Mouse (Mus musculus) hindbrain, embryonic 12.5 days (tissue): Measurements from ENCODE around the gene Nacad. TPM values are rescaled to one million over a fixed set of nuclear protein-coding genes. Genes with fewer than 3 reads are reported as not detected.
"Not testable (repeated sequence)": the region's sequence is repeated elsewhere in the genome, so short reads cannot be mapped to it uniquely, and the experiment has no call there.

Experiments used
- ATAC-seq: fragments of 200-750 bp; cut with Nextera tagmentation; 2 replicates; pipeline ENCODE4 v1.8.0; 2017; ENCODE audit warnings: moderate TSS enrichment; ENCODE audit not compliant: low FRiP score
- H3K27ac ChIP-seq: fragments of 300-500 bp; sonication (generic); 2 replicates; pipeline ENCODE4 v1.5.1; 2016; ENCODE audit warnings: mild to moderate bottlenecking
- H3K27me3 ChIP-seq: fragments of 300-500 bp; sonication (generic); 2 replicates; pipeline ENCODE4 v1.6.1; 2016; ENCODE audit warnings: mild to moderate bottlenecking
- H3K36me3 ChIP-seq: fragments of 300-500 bp; sonication (generic); 2 replicates; pipeline ENCODE4 v1.6.1; 2016; ENCODE audit warnings: mild to moderate bottlenecking
- H3K4me1 ChIP-seq: fragments of 300-500 bp; sonication (generic); 2 replicates; pipeline ENCODE4 v1.6.1; 2016
- H3K4me2 ChIP-seq: fragments of 300-500 bp; sonication (generic); replicated peaks from 2 replicates; pipeline ENCODE4 v1.6.1; 2016; ENCODE audit warnings: mild to moderate bottlenecking
- H3K4me3 ChIP-seq: fragments of 300-500 bp; sonication (generic); 2 replicates; pipeline ENCODE4 v1.5.1; 2016; ENCODE audit warnings: mild to moderate bottlenecking
- H3K9ac ChIP-seq: fragments of 300-500 bp; sonication (generic); 2 replicates; pipeline ENCODE4 v1.6.1; 2016; ENCODE audit warnings: mild to moderate bottlenecking, moderate library complexity
- H3K9me3 ChIP-seq: fragments of 300-500 bp; sonication (generic); replicated peaks from 2 replicates; pipeline ENCODE4 v1.6.1; 2016; ENCODE audit warnings: mild to moderate bottlenecking
- WGBS: fragments of 180-500 bp; shearing (Covaris S2); methylation state at CpG from one replicate; pipeline ENCODE4 v1.1.7; 2016; 5-methylcytosine and 5-hydroxymethylcytosine counted together
- polyA plus RNA-seq: library from polyadenylated mRNA; unstranded; fragments of >200 nt; fragmentation: Nextera tagmentation; extraction: Ambion mirVana; gene quantifications from 2 replicates; pipeline ENCODE4 v1.2.1, GENCODE M21; 2016

The Nacad gene
- polyA plus RNA-seq, result 85.6 and 86.3 TPM in 2 replicates

- Histone ChIP-seq H3K4me2 (peak within 1 kb of the TSS; percentile 76), H3K9me3 (no peaks in the 10 kb centered on the region), H3K27me3 (peaks cover 7% of the 10 kb centered on the region; the same call in 1 of the 2 replicates), H3K27ac (peak within 1 kb of the TSS; percentile 97), H3K9ac (peak within 1 kb of the TSS; percentile 82), H3K4me1 (peaks cover 52% of the 10 kb centered on the region), H3K4me3 (peak within 1 kb of the TSS; percentile 59), H3K36me3 (peaks cover 25% of the 10 kb centered on the region)
- 4% methylated on average over 33 of the region's 41 CpGs for WGBS
- ATAC-seq, result peak; percentile 93
Measured at GRCm38 (mm10) chr11:6605491-6606399, at the start of gene Nacad. TSS of gene Nacad (minus strand) at chr11:6606053.

DNA sequence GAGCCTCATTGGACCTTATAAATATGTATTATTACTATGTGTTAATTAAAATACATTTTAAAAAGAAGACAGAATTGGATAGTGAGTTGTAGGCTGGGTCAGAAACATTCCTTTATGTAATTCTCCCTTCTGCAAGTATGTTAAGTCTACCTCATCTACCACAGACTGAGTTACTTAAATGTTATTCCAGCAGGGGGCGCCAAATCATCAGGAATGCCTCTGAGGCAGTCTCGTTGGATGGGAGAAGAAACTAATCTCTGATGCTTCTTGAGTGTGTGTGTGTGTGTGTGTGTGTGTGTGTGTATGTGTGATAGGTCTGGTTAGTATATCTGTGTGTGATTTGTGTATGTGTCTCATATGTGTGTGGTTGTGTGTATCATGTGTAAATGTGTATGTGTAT lies 49.0 kb upstream of the Nacad start:
- Histone ChIP-seq H3K4me1 (peaks cover 13% of the 10 kb centered on the region; the same call in 1 of the 2 replicates), H3K9me3 (no peaks in the 10 kb centered on the region), H3K9ac (no peak overlapping the region), H3K36me3 (no peaks in the 10 kb centered on the region), H3K4me2 (no peak overlapping the region), H3K27ac (no peak overlapping the region), H3K27me3 (peaks cover 10% of the 10 kb centered on the region), H3K4me3 (no peak overlapping the region)
- WGBS, result 3% methylated on average over 2 of the region's 2 CpGs
- ATAC-seq, result peak; percentile 62

DNA sequence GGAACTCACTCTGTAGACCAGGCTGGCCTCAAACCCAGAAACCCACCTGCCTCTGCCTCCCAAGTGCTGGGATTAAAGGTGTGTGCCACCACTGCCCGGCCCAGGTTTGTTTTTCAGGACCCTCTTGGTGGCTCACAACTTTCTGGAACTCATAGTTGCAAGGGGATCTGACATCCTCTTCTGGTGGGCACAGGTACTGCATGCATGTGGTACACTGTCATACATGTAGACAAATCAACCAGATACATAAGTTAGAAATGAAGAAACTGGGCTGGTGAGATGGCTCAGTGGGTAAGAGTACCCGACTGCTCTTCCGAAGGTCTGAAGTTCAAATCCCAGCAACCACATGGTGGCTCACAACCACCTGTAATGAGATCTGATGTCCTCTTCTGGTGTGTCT lies 47.1 kb upstream of the Nacad start:
- H3K9ac ChIP-seq, H3K4me3 ChIP-seq, H3K4me1 ChIP-seq, H3K36me3 ChIP-seq, H3K4me2 ChIP-seq, H3K27ac ChIP-seq, ATAC-seq, H3K27me3 ChIP-seq, H3K9me3 ChIP-seq: not testable (repeated sequence)
- 78% methylated on average over 3 of the region's 3 CpGs for WGBS

DNA sequence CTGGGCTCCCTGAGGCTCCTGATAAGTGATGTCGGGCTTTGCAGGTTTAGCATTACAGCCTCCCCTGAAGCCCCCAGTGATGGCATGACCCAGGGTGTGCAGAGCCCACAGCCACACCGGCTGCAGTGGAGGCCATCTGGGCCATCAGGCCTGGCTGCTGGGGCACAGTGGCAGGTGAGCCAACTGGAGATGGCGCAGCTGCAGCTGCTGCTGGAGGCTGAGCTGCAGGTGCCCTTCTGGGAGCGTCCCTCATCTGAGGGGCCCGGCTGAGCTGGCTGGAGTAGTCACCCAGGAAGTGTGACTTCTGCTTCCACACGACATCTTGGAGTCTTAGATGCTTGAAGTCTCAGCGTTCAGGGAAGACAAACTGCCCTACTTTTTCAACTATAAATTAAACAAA lies 44.7 kb upstream of the Nacad start:
- WGBS, result 70% methylated on average over 7 of the region's 7 CpGs
- no peaks in the 10 kb centered on the region for H3K36me3 ChIP-seq

DNA sequence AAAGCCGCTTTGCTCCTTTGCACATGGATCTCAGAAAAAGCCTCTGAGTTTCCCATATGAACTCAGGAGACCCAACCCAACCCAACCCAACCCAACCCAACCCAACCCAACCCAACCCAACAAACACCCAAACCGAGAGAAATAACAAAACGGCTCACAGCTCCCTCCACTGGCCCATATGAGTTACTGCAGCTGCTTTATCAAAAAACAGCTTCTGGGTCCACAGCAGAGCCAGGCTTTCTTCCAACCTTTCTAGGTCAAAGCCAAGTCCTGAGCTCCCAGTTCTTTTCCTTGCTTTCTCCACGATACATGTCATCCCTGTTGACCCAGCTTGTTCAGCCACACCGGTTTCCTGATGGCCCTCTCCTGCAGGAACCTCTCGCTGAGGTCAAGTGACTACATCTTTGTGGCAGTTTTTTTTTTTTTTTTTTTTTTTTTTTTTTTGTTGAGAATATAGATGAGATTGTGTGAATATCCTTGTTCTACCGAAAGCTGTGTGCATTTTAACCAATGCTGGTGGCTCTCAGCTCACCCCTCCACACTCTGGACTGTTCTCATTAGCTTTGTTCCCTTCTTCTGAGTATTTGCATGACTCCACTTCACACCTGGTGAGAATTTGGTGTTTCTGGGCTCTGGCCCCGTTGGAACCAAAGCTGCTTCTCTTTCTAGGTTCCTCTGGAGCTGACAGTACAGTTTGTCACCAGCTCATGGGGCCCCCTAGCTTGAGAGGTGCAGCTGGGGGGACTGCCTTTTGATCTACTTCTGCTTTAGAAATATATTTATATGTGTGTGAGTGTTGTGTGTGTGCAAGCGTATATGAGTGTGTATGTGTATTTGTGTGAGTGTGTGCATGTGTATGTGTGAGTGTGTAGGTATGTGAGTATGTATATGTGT lies 42.2 kb upstream of the Nacad start:
- Histone ChIP-seq H3K4me2 (no peak overlapping the region), H3K36me3 (no peaks in the 10 kb centered on the region), H3K27ac (no peak overlapping the region), H3K9me3 (no peaks in the 10 kb centered on the region), H3K9ac (no peak overlapping the region), H3K4me3 (no peak overlapping the region), H3K4me1 (no peaks in the 10 kb centered on the region), H3K27me3 (no peaks in the 10 kb centered on the region)
- ATAC-seq, result no peak
- 62% methylated on average over 9 of the region's 9 CpGs for WGBS

More for the DNA sequence above, 44.7 kb upstream of the Nacad start:
- Histone ChIP-seq H3K9me3 (no peaks in the 10 kb centered on the region), H3K27me3 (no peaks in the 10 kb centered on the region), H3K4me1 (no peaks in the 10 kb centered on the region), H3K4me3 (no peak overlapping the region), H3K4me2 (no peak overlapping the region), H3K27ac (no peak overlapping the region), H3K9ac (no peak overlapping the region)
- ATAC-seq, result no peak

GRCm38 (mm10) chr11:6644566-6644965 lies 38.7 kb upstream of the Nacad start:
- 67% methylated on average over 6 of the region's 6 CpGs for WGBS
- H3K36me3 ChIP-seq, result no peaks in the 10 kb centered on the region
- no peak overlapping the region for H3K4me3 ChIP-seq
- ATAC-seq, result 0 out of 2 replicates have a peak, but pooled peaks have one; percentile 32
- H3K4me1 ChIP-seq, result no peaks in the 10 kb centered on the region
- no peak overlapping the region for H3K9ac ChIP-seq
- no peaks in the 10 kb centered on the region for H3K9me3 ChIP-seq
- H3K27ac ChIP-seq, result no peak overlapping the region
- H3K4me2 ChIP-seq, result no peak overlapping the region
- no peaks in the 10 kb centered on the region for H3K27me3 ChIP-seq

GRCm38 (mm10) chr11:6639072-6639471 lies 33.2 kb upstream of the Nacad start:
- H3K36me3 ChIP-seq, result no peaks in the 10 kb centered on the region
- ATAC-seq, result no peak
- WGBS, result 84% methylated on average over 6 of the region's 6 CpGs
- H3K4me3 ChIP-seq, result no peak overlapping the region
- no peaks in the 10 kb centered on the region for H3K4me1 ChIP-seq
- no peak overlapping the region for H3K27ac ChIP-seq
- H3K4me2 ChIP-seq, result no peak overlapping the region
- H3K9me3 ChIP-seq, result no peaks in the 10 kb centered on the region
- H3K27me3 ChIP-seq, result no peaks in the 10 kb centered on the region
- H3K9ac ChIP-seq, result no peak overlapping the region

DNA sequence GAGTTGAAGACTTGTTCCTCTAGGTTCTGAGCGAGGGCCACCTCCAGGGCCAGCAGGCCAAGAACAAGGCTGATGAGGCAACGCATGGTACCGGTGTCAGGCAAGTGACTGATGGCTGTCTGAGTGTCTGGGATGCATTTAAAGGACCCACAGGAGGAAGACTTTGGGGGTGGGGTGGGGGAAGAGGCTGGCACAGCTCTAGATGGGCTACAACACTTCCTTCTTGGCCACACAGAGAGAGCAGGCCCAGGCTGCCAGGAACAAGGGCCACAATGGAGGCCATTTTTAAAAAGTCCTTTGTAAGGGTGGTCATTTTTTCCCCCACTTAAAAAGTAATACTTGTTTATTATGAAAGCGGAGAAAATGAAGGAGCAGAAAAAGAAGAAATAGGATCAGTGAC lies 32.7 kb upstream of the Nacad start, which contains the start of gene Wap:
TSS of gene Wap (minus strand) at position 101 of the 400 bp plus-strand sequence.
- H3K9ac ChIP-seq, result no peak within 1 kb of the TSS
- WGBS, result 90% methylated on average over 4 of the region's 4 CpGs
- no peaks in the 10 kb centered on the region for H3K9me3 ChIP-seq
- no peak for ATAC-seq
- H3K27me3 ChIP-seq, result no peaks in the 10 kb centered on the region
- H3K4me2 ChIP-seq, result no peak within 1 kb of the TSS
- H3K27ac ChIP-seq, result no peak within 1 kb of the TSS
- no peak within 1 kb of the TSS for H3K4me3 ChIP-seq
- no peaks in the 10 kb centered on the region for H3K36me3 ChIP-seq
- H3K4me1 ChIP-seq, result no peaks in the 10 kb centered on the region

DNA sequence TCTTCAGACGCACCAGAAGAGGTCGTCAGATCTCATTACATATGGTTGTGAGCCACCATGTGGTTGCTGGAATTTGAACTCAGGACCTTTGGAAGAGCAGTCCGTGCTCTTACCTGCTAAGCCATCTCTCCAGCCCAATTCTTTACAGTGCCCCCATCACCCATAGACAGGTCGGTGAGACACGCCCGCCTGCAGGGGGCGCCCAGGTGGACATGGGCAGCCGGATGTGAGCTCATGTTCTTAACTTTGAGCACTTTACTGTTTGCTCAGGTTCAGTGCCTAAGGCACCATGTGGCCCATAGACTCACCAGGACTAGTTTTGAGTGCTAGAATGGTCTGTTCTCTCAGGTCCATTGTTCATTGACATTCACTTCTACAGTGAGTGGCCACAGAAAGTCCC lies 30.3 kb upstream of the Nacad start:
- H3K9ac ChIP-seq, result no peak overlapping the region
- H3K4me3 ChIP-seq, result no peak overlapping the region
- no peaks in the 10 kb centered on the region for H3K4me1 ChIP-seq
- 71% methylated on average over 8 of the region's 8 CpGs for WGBS
- no peaks in the 10 kb centered on the region for H3K27me3 ChIP-seq
- H3K36me3 ChIP-seq, result no peaks in the 10 kb centered on the region
- H3K9me3 ChIP-seq, result no peaks in the 10 kb centered on the region
- ATAC-seq, result no peak
- no peak overlapping the region for H3K4me2 ChIP-seq
- no peak overlapping the region for H3K27ac ChIP-seq

GRCm38 (mm10) chr11:6629655-6630054 lies 23.8 kb upstream of the Nacad start:
- no peaks in the 10 kb centered on the region for H3K36me3 ChIP-seq
- no peaks in the 10 kb centered on the region for H3K9me3 ChIP-seq
- H3K4me3 ChIP-seq, result no peak overlapping the region
- H3K4me1 ChIP-seq, result peaks cover 11% of the 10 kb centered on the region
- no peak overlapping the region for H3K9ac ChIP-seq
- no peaks in the 10 kb centered on the region for H3K27me3 ChIP-seq
- no peak overlapping the region for H3K4me2 ChIP-seq
- H3K27ac ChIP-seq, result no peak overlapping the region
- no peak for ATAC-seq

GRCm38 (mm10) chr11:6628568-6628967 lies 22.7 kb upstream of the Nacad start:
- no peaks in the 10 kb centered on the region for H3K9me3 ChIP-seq
- no peak overlapping the region for H3K4me2 ChIP-seq
- peaks cover 7% of the 10 kb centered on the region for H3K36me3 ChIP-seq
- no peak overlapping the region for H3K27ac ChIP-seq
- H3K9ac ChIP-seq, result no peak overlapping the region
- no peak for ATAC-seq
- H3K27me3 ChIP-seq, result no peaks in the 10 kb centered on the region
- H3K4me1 ChIP-seq, result peaks cover 22% of the 10 kb centered on the region
- H3K4me3 ChIP-seq, result no peak overlapping the region
- WGBS, result 25% methylated on average over 4 of the region's 4 CpGs

DNA sequence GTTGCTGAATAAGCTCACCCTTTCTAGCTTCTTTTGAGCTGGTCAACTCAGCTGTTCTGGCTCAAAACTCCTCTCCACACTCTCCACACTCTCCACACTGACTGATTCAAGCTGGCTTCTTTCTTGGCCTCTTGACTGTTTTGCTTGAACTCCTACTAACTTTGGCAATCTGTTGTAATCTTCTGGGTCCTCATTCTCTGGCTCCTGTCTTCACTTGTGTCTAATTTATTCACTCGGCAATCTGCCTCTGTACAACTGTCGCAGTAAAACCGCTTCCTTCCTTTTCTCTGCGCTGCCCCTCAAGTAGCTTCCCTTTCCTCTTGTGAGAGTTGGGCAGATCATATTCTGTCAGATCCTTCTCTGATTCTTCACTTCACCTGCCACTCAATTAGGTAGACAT lies 21.9 kb upstream of the Nacad start:
- 93% methylated on average over 4 of the region's 4 CpGs for WGBS
- H3K27me3 ChIP-seq, result no peaks in the 10 kb centered on the region
- no peak for ATAC-seq
- no peak overlapping the region for H3K9ac ChIP-seq
- H3K4me3 ChIP-seq, result no peak overlapping the region
- H3K27ac ChIP-seq, result no peak overlapping the region
- peaks cover 16% of the 10 kb centered on the region for H3K36me3 ChIP-seq
- no peak overlapping the region for H3K4me2 ChIP-seq
- no peaks in the 10 kb centered on the region for H3K9me3 ChIP-seq
- peaks cover 29% of the 10 kb centered on the region for H3K4me1 ChIP-seq
